Mouse (Mus musculus) kidney, postnatal 36 days (tissue): ENCODE data around the gene Opcml.

ENCODE experiments used
- DNase-seq, 2 experiments: peaks; one replicate each; pipeline ENCODE4 v3.0.0; 2021 to 2022; ENCODE audit warnings: mixed read lengths in 2 of 2

Gene Opcml

DNA sequence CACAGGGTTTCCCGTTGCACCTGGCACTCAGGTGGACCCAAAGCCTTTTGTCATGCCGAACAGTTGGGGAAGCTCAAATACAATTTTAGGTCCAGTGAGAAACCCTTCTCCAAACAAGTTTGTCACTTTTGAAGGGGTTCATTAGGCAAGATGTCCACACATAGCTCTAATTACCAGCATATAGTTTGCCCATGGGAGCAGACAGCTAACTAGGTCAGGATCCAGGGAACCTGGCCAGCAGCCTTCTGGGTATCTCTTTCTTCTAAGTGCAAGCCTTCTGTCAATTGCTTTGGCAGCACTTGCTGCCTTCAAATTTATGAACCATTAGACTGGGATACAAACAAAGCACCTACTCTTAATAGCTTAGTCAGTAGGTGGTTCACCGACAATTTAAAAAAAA is 653.9 kb downstream of the Opcml start:
- DNase-seq: no peak

GRCm38 (mm10) chr9:28444972-28445371 is 654.4 kb downstream of the Opcml start:
- no peak for DNase-seq

- no peak for DNase-seq
Measured at GRCm38 (mm10) chr9:28445863-28446262, 655.3 kb downstream of the Opcml start.

- DNase-seq: no peak
Measured at GRCm38 (mm10) chr9:28446278-28447064, 655.9 kb downstream of the Opcml start.

DNA sequence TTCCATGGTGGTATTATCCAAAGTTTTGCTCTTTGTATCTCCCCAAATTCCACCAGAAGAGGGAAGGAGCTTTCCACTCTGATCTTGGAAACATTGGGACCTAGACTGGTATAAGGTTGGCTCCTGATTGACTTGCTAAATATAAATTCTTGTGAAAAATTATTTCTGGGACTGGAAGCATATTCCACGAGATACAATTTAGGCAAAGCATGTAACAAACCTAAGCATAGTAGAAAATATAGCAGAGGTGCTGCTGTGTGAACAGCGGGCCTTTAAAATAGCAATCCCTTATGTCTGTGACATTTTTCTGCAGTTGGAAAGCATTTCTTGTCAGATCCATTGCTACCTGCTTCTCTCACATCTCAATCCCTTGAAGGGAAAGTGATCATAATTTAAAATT is 661.9 kb downstream of the Opcml start:
- no peak for DNase-seq

- no peak for DNase-seq
Measured at GRCm38 (mm10) chr9:28453062-28453461, 662.5 kb downstream of the Opcml start.

DNA sequence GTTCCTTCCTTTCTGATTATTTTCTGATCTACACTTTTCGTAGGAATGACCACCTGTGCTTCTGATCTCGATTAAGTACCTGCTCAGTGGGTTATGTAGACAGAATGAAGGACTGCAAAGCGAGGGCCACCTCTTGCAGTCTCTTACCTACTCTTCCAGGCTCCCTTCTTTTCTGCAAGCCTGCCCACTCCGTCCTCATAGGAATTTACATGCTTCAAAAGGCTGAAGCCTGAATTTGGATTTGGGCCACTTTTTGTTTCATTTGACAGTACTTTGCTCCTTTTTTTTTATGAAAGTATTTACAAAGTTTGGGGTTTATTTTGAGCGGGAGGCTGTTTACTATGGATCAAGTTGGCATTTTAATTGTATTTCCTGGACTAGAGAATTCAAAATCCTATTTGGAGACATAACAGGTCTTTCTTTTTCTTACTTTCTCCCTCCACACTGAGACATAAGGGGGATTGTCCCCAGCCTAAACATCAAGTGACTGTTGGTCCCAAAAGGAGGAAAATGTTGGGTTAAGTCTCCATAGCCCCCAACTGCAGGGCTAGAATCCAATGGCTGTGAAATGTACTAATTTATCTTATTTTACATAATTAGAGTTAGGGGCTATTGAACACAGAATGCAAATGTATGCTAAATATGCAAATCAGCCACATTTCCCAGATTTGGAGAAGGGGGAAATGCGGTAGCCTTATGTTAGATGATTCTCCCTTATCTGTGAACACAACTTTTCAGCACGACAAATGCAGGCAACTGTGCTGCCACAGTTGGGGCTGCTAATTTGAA is 667.6 kb downstream of the Opcml start:
- no peak for DNase-seq

- no peak for DNase-seq
Measured at GRCm38 (mm10) chr9:28463622-28464021, 673.0 kb downstream of the Opcml start.

GRCm38 (mm10) chr9:28469419-28469818 is 678.8 kb downstream of the Opcml start:
- DNase-seq: no peak

DNA sequence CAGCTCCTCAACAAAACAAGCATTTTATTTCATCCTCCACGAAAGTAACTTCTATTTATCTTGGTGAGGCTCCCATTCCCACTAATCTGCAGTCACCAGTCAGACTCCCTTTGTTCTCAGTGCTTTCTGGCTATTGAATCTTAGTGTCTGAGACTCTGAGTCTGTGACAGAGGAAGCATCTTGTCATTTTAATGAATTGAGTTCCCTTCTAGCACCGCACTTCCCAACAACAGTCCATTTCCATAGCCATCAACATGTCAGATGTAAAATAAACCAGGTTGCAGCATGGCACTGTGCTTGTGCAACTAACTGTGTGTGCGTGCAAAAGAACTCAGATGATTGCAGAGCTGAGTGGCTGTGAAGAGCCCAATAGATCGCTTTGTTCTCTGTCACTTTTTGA is 680.9 kb downstream of the Opcml start:
- no peak for DNase-seq

DNA sequence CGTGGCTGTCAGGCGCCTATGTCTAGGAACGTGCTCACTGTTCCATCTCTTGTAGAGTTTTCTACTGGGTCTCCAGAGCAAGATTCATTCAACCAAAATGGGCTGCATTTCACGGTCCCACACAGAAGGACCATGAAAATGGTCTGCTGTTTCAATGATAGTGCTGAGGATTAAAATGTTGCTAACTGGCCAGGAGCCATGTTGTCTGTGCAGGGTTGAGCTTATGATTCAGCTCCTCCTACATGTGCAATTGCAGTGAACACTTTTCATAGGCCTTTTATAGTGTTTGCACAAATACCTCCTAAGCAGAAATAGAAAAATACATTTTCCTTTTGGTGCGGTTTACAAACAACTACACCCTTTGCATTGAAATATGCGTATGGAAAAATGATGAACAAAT is 684.0 kb downstream of the Opcml start:
- no peak for DNase-seq

- no peak for DNase-seq
Measured at GRCm38 (mm10) chr9:28481261-28481660, 690.7 kb downstream of the Opcml start.

- DNase-seq: no peak
Measured at GRCm38 (mm10) chr9:28488499-28488898, 697.9 kb downstream of the Opcml start.

GRCm38 (mm10) chr9:28489828-28490227 is 699.3 kb downstream of the Opcml start:
- no peak for DNase-seq

DNA sequence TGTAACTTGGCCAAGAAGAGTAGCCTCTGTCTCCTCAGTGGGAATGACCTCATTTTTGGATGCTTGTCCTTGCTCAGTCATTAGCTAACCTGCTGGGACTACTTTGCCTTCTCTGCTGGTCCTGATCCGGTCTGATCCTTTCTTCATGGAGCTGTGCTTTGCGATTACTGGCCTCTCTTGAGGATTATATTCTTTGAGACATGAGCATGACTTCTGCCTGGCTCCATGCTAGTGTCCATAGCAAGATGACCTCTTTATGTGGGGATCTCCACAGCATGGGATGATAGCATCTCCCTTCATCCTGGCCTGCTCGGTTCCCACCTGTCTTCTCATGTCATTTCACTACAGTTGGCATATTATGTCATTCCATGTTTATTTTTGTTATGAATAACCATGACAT is 699.8 kb downstream of the Opcml start:
- no peak for DNase-seq

DNA sequence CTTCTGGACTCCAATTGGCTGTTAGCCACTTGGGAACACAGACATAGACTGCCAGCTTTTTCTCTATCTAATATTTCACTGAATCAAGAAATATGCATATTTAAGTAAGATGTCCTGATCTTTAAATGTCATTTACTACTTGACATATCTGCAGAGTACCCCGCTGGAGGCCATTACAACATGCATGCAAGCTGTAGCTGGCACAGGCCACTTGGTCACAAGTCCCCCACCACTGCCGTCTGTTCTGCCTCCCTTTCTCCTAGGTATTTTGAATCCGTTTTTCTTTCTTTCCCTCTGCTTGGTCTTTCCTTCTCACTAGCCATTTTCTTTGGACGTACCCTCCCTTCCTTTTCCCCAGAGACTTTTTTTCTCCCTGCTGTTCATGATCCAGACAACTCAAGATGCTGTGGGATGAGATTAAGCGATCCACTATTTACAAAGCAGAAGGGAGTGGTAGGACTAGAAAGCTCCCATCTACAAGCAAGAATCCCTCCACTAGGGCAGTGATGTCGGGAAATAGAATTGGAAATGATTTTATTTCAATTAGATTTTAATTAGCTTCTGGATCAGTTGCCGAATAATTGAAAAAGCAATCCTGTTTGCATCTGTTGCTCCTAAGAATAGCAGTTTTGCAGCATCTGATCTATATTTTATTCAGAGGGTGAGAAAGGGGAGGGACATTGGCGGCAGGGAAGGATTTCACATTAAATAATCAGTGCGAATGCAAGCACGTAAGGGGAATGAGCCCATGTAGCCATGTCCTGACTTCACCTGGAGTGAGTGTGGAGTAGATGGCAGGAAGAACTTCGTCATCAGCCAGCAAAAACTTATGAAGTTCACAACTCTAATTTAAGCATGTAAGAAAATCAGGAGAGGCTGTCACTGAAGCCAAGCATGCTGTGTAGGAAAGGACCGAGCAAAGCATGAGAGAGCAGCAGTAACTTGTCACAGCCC is 709.5 kb downstream of the Opcml start:
- no peak for DNase-seq

GRCm38 (mm10) chr9:28513905-28514304 is 723.3 kb downstream of the Opcml start:
- no peak for DNase-seq

- no peak for DNase-seq
Measured at GRCm38 (mm10) chr9:28533191-28533590, 742.6 kb downstream of the Opcml start.

DNA sequence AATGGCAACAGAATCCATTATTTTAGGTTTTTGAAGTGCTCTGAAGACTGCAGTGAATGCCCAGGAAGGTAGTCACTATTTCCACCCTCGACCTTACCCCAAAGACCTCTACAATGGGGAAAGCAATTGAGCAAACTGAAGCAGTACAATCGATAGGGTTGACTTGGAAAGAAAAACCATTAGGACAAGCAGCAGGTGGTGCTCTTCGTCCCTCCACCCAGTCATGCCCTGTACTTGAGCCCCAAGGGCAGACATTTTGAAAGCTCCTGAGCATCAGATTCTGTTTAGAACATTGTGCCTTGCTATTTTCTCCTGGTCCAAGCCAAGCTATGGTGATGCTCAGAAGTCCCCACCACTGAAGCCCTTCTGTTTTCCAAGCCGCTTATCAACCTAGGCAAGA is 744.4 kb downstream of the Opcml start:
- no peak for DNase-seq

- no peak for DNase-seq
Measured at GRCm38 (mm10) chr9:28536637-28537036, 746.1 kb downstream of the Opcml start.

GRCm38 (mm10) chr9:28548189-28548588 is 757.6 kb downstream of the Opcml start:
- DNase-seq: no peak

DNA sequence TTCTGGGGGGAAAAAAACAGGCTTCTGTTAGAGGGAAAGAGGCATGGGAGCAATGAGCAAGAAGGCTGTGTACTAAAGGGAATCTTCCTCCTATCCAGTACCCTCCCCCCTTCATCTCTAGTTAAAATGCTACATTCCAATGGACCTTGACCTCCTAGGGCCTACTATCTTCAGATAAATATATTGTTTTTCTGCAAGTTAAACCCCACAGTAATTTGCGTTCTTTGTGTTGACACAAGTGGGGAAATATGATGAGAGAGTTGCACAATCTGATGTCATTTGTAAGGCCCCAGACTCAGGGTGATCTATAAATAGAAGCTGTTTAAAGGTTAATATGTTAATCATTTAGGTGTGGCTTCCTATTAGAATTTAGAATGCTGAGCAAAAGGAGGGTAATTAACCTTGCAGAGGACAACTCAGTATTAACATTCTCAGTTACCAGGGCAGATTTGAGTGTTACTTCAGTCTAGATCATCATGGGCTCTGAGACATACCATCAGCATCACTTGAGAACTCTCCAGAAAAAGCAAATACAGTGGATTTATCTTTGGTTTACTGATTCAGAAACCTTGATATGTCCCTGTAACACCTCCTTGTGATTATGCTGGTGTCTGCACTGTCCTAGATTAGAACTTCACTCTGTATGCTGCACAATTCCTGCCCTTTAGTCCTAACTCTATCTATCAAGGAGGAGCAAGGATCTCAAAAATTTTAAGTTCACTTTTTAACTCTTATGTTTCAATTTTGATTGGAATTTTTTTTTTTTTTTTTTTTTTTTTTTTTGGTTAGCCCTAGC is 762.0 kb downstream of the Opcml start:
- DNase-seq: peak in 1 of 2 experiments; percentile 1
